Mouse (Mus musculus): ENCODE data around the gene Gm29423. TPM values are rescaled to one million over a fixed set of nuclear protein-coding genes. Genes with fewer than 3 reads are reported as not detected.
"Not testable (repeated sequence)": the region's sequence is repeated elsewhere in the genome, so short reads cannot be mapped to it uniquely, and the experiment has no call there.

Gene Gm29423
- not detected in 2 replicates for polyA plus RNA-seq (2015; fragmentation: Nextera tagmentation; extraction: Ambion mirVana)

GRCm38 (mm10) chrY:70303187-70303586, at the start of gene Gm29423, which contains the start of gene Gm29644:
Gene Gm29423 (minus strand): TSS chrY:70303287.
Gene Gm29644 (minus strand): TSS chrY:70303343.
- H3K36me3 ChIP-seq; H3K4me3 ChIP-seq; H3K4me2 ChIP-seq; H3K27me3 ChIP-seq; H3K9me3 ChIP-seq; H3K9ac ChIP-seq; H3K27ac ChIP-seq; ATAC-seq (ENCODE audit: insufficient number of reproducible peaks, insufficient read depth, low FRiP score, low TSS enrichment, low read depth); H3K4me1 ChIP-seq: not testable (repeated sequence)
- no CpG with 5 or more reads among the region's 2 CpGs for WGBS

- H3K4me1 ChIP-seq; H3K36me3 ChIP-seq; H3K9ac ChIP-seq; ATAC-seq (ENCODE audit: insufficient number of reproducible peaks, insufficient read depth, low FRiP score, low TSS enrichment, low read depth); H3K4me2 ChIP-seq; H3K9me3 ChIP-seq; H3K27ac ChIP-seq; H3K27me3 ChIP-seq; H3K4me3 ChIP-seq: not testable (repeated sequence)
- no CpG with 5 or more reads among the region's 4 CpGs for WGBS
Measured at GRCm38 (mm10) chrY:70273542-70273941, 29.5 kb downstream of the Gm29423 start, which contains the start of gene Gm21118. Gene Gm21118 (minus strand): TSS chrY:70273642.

Other genes with a start within 250 kb of the Gm29423 start
- gene Gm21118, start 29.6 kb downstream of the Gm29423 start, polyA plus RNA-seq (2015; fragmentation: Nextera tagmentation; extraction: Ambion mirVana): not detected in 2 replicates
- not detected in 2 replicates for gene Gm29644, start 56 bp upstream of the Gm29423 start, polyA plus RNA-seq (2015; fragmentation: Nextera tagmentation; extraction: Ambion mirVana)
- not detected in 2 replicates for gene Gm20888, start 138.6 kb upstream of the Gm29423 start, polyA plus RNA-seq (2015; fragmentation: Nextera tagmentation; extraction: Ambion mirVana)